Mouse (Mus musculus): ENCODE data around the gene Krtap4-6. TPM values are rescaled to one million over a fixed set of nuclear protein-coding genes. Genes with fewer than 3 reads are reported as not detected.
"Not testable (repeated sequence)": the region's sequence is repeated elsewhere in the genome, so short reads cannot be mapped to it uniquely, and the experiment has no call there.

Gene Krtap4-6
- polyA plus RNA-seq, 1 experiment from 2014 or later: not detected

DNA sequence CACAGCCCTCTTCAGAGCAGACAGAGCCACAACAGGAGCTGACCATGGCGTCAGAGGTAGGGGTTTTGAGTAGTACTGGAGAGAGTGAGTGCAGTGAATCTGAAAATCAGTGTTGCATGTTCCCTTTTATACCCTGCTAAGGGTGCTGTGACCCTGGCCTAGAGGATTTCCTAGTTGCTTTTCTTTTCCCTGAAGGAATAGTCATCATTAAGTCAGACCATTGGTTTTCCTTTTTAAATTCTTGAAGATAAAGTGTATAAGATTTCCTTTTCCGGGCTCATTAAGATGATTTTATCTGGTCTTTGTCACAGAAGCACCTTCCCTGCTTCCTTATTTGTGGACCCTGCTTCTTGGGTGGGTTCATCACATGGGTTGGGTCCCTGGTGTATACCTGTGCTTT lies 15.6 kb downstream of the Krtap4-6 start, which contains the start of gene Gm11555:
TSS of gene Gm11555 (minus strand) at position 101 of the 400 bp plus-strand sequence.
- Histone ChIP-seq H3K4me3 (ENCODE audit: control insufficient read depth in 1 of 2, insufficient read depth in 1 of 2, low read depth in 1 of 2, low read length in 2 of 2) (no peak within 1 kb of the TSS), H3K9ac (ENCODE audit: low read length) (no peak within 1 kb of the TSS), H3K27me3 (ENCODE audit: control insufficient read depth, insufficient read depth, low read length) (no peaks in the 10 kb centered on the region), H3K4me2 (ENCODE audit: low read length) (no peak within 1 kb of the TSS), H3K36me3 (ENCODE audit: control insufficient read depth, insufficient read depth, low read length) (no peaks in the 10 kb centered on the region), H3K4me1 (ENCODE audit: control insufficient read depth in 2 of 2, insufficient read depth in 2 of 2, low read length in 2 of 2) (no peaks in the 10 kb centered on the region), H3K9me3 (ENCODE audit: control insufficient read depth, low read length) (no peaks in the 10 kb centered on the region), H3K27ac (replicated peaks in 1 of 2; ENCODE audit: control insufficient read depth in 1 of 2, insufficient read depth in 1 of 2, low read depth in 2 of 2, low read length in 2 of 2) (no peak within 1 kb of the TSS)
- no peak for ATAC-seq (ENCODE audit: insufficient number of reproducible peaks, insufficient read depth, low FRiP score, low read depth)
- WGBS: 69% methylated on average over 2 of the region's 2 CpGs

DNA sequence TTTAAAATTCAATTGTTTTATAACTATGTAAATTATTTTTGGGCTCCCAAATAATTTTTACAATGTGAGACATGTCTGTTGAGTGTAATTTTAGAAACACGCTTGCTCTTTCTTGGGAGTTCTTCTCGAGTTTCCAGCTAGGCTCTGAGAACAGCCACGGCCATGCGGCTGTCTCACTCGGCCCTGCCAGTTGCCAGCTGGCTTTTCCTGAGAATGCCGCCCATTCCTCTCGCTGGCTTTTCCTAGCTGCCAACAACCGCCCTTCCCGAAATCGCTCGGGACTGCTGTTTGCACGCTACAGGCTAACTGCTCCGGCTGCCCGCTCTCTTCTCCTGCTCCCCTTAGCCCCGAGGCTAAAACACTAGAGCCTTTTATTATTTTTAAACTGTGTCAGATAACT lies 19.3 kb downstream of the Krtap4-6 start:
- ATAC-seq (ENCODE audit: insufficient number of reproducible peaks, insufficient read depth, low FRiP score, low read depth): no peak
- Histone ChIP-seq H3K4me2 (ENCODE audit: low read length) (no peak overlapping the region), H3K9ac (ENCODE audit: low read length) (no peak overlapping the region), H3K27ac (replicated peaks in 1 of 2; ENCODE audit: control insufficient read depth in 1 of 2, insufficient read depth in 1 of 2, low read depth in 2 of 2, low read length in 2 of 2) (no peak overlapping the region), H3K9me3 (ENCODE audit: control insufficient read depth, low read length) (no peaks in the 10 kb centered on the region), H3K36me3 (ENCODE audit: control insufficient read depth, insufficient read depth, low read length) (no peaks in the 10 kb centered on the region), H3K4me1 (ENCODE audit: control insufficient read depth in 2 of 2, insufficient read depth in 2 of 2, low read length in 2 of 2) (no peaks in the 10 kb centered on the region), H3K4me3 (ENCODE audit: control insufficient read depth in 1 of 2, insufficient read depth in 1 of 2, low read depth in 1 of 2, low read length in 2 of 2) (no peak overlapping the region), H3K27me3 (ENCODE audit: control insufficient read depth, insufficient read depth, low read length) (no peaks in the 10 kb centered on the region)
- 81% methylated on average over 15 of the region's 15 CpGs for WGBS

DNA sequence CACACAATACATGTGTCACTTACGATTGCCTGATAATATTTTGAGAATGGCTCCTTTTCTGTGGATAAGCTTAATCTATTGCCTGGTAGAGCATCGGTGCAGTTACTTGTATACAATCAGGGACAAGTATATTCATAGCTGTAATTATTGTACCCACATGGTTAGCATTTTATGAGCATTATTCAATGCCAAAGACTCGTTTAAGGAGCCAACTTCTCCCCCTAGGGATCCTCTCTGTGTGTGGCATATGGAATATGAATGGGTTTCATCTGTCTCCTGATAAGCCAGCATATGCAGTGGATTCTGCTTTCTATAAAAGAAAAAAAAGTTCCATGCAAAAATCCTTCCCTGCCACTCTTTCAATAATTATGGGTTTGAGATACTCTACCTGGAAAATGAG lies 21.4 kb downstream of the Krtap4-6 start:
- no peaks in the 10 kb centered on the region for H3K27me3 ChIP-seq (ENCODE audit: control insufficient read depth, insufficient read depth, low read length)
- H3K9ac ChIP-seq (ENCODE audit: low read length): no peak overlapping the region
- no peaks in the 10 kb centered on the region for H3K36me3 ChIP-seq (ENCODE audit: control insufficient read depth, insufficient read depth, low read length)
- no peak overlapping the region for H3K27ac ChIP-seq (replicated peaks in 1 of 2; ENCODE audit: control insufficient read depth in 1 of 2, insufficient read depth in 1 of 2, low read depth in 2 of 2, low read length in 2 of 2)
- 75% methylated on average over 3 of the region's 3 CpGs for WGBS
- no peaks in the 10 kb centered on the region for H3K9me3 ChIP-seq (ENCODE audit: control insufficient read depth, low read length)
- ATAC-seq (ENCODE audit: insufficient number of reproducible peaks, insufficient read depth, low FRiP score, low read depth): no peak
- no peak overlapping the region for H3K4me2 ChIP-seq (ENCODE audit: low read length)
- no peaks in the 10 kb centered on the region for H3K4me1 ChIP-seq (ENCODE audit: control insufficient read depth in 2 of 2, insufficient read depth in 2 of 2, low read length in 2 of 2)
- H3K4me3 ChIP-seq (ENCODE audit: control insufficient read depth in 1 of 2, insufficient read depth in 1 of 2, low read depth in 1 of 2, low read length in 2 of 2): no peak overlapping the region

DNA sequence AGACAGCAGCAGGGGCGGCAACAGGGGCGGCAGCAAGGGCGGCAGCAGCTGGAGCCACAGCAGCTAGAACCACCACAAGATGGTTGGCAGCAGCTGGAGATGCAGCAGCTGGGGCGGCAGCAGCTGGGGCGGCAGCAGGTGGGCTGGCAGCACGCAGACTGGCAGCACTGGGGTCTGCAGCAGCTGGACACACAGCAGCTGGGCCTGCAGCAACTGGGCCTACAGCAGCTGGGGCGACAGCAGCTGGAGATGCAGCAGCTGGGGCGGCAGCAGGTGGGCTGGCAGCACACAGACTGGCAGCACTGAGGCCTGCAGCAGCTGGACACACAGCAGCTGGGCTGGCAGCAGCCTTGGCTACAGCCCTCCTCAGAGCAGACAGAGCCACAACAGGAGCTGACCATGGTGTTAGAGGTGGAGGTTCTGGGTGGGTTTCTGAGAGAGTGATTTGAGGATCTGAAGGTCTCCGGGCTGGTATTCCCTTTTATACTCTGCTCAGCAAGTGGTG lies 22.1 kb downstream of the Krtap4-6 start, which contains the start of gene Krtap4-7:
TSS of gene Krtap4-7 (minus strand) at position 455 of the 505 bp plus-strand sequence.
- H3K9ac ChIP-seq (ENCODE audit: low read length); H3K4me2 ChIP-seq (ENCODE audit: low read length); H3K4me3 ChIP-seq (ENCODE audit: control insufficient read depth in 1 of 2, insufficient read depth in 1 of 2, low read depth in 1 of 2, low read length in 2 of 2); H3K36me3 ChIP-seq (ENCODE audit: control insufficient read depth, insufficient read depth, low read length); H3K27me3 ChIP-seq (ENCODE audit: control insufficient read depth, insufficient read depth, low read length); H3K4me1 ChIP-seq (ENCODE audit: control insufficient read depth in 2 of 2, insufficient read depth in 2 of 2, low read length in 2 of 2); H3K9me3 ChIP-seq (ENCODE audit: control insufficient read depth, low read length); H3K27ac ChIP-seq (replicated peaks in 1 of 2; ENCODE audit: control insufficient read depth in 1 of 2, insufficient read depth in 1 of 2, low read depth in 2 of 2, low read length in 2 of 2); ATAC-seq (ENCODE audit: insufficient number of reproducible peaks, insufficient read depth, low FRiP score, low read depth): not testable (repeated sequence)
- 79% methylated on average over 9 of the region's 9 CpGs for WGBS

DNA sequence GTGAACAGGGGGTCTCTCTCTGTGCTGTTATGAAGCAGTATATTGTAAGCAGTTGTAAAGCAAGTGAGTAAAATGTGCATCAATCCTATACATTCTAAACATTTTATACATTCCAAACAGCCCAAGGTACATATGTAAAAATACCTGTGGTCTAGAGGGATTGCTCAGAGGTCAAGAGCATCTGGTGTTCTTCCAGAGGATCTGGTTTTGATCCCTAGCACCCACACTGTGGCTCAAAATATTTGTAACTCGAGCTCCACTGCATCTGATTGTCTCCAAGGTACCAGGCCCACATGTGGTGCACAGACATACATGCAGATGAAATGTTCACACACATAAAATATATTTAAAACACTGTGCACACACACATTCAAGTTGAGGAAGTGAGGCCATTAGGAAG lies 24.8 kb downstream of the Krtap4-6 start:
- no peaks in the 10 kb centered on the region for H3K27me3 ChIP-seq (ENCODE audit: control insufficient read depth, insufficient read depth, low read length)
- no peaks in the 10 kb centered on the region for H3K4me1 ChIP-seq (ENCODE audit: control insufficient read depth in 2 of 2, insufficient read depth in 2 of 2, low read length in 2 of 2)
- no peaks in the 10 kb centered on the region for H3K36me3 ChIP-seq (ENCODE audit: control insufficient read depth, insufficient read depth, low read length)
- H3K4me3 ChIP-seq (ENCODE audit: control insufficient read depth in 1 of 2, insufficient read depth in 1 of 2, low read depth in 1 of 2, low read length in 2 of 2): no peak overlapping the region
- H3K9ac ChIP-seq (ENCODE audit: low read length): no peak overlapping the region
- H3K4me2 ChIP-seq (ENCODE audit: low read length): no peak overlapping the region
- H3K9me3 ChIP-seq (ENCODE audit: control insufficient read depth, low read length): no peaks in the 10 kb centered on the region
- ATAC-seq (ENCODE audit: insufficient number of reproducible peaks, insufficient read depth, low FRiP score, low read depth): no peak
- 31% methylated on average over 1 of the region's 1 CpGs for WGBS
- no peak overlapping the region for H3K27ac ChIP-seq (replicated peaks in 1 of 2; ENCODE audit: control insufficient read depth in 1 of 2, insufficient read depth in 1 of 2, low read depth in 2 of 2, low read length in 2 of 2)

DNA sequence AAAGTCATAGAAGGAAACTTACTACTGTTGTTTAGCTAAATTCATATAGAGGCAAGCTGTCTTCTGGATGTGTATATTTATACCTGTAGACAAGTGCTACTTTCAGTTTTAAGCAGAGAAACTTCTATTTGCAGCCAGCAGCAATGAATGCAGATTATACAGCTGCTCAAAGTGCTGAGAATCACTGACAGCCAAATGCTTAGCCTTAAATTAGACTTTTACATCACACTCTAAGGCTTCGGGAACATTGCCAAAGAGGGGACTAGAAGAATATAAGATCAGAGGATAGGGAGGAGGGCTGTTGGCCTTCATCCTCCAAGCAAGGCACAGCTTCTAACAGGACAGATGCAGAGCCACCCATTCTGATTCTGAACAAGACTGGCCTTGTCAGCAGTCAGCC lies 28.7 kb downstream of the Krtap4-6 start:
- Histone ChIP-seq H3K27ac (replicated peaks in 1 of 2; ENCODE audit: control insufficient read depth in 1 of 2, insufficient read depth in 1 of 2, low read depth in 2 of 2, low read length in 2 of 2) (no peak overlapping the region), H3K36me3 (ENCODE audit: control insufficient read depth, insufficient read depth, low read length) (no peaks in the 10 kb centered on the region), H3K27me3 (ENCODE audit: control insufficient read depth, insufficient read depth, low read length) (no peaks in the 10 kb centered on the region), H3K4me3 (ENCODE audit: control insufficient read depth in 1 of 2, insufficient read depth in 1 of 2, low read depth in 1 of 2, low read length in 2 of 2) (no peak overlapping the region), H3K4me2 (ENCODE audit: low read length) (no peak overlapping the region), H3K9ac (ENCODE audit: low read length) (no peak overlapping the region), H3K9me3 (ENCODE audit: control insufficient read depth, low read length) (no peaks in the 10 kb centered on the region), H3K4me1 (ENCODE audit: control insufficient read depth in 2 of 2, insufficient read depth in 2 of 2, low read length in 2 of 2) (no peaks in the 10 kb centered on the region)
- 44% methylated on average over 1 of the region's 1 CpGs for WGBS
- no peak for ATAC-seq (ENCODE audit: insufficient number of reproducible peaks, insufficient read depth, low FRiP score, low read depth)

DNA sequence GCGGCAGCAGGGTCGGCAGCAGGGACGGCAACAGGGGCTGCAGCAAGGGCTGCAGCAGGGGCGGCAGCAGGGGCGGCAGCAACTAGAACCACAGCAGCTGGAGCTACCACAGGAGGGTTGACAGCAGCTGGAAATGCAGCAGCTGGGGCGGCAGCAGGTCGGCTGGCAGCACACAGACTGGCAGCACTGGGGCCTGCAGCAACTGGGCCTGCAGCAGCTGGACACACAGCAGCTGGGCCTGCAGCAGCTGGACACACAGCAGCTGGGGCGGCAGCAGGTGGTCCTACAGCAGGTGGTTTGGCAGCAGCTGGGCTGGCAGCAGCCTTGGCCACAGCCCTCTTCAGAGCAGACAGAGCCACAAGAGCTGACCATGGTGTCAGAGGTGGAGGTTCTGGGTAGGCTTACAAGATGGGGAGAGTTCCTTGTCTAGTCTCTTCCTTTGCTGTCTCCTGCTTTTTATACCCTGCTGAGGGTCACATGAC lies 31.1 kb downstream of the Krtap4-6 start, which contains the start of gene Krtap4-2:
TSS of gene Krtap4-2 (minus strand) at position 432 of the 482 bp plus-strand sequence.
- Histone ChIP-seq H3K27me3 (ENCODE audit: control insufficient read depth, insufficient read depth, low read length) (no peaks in the 10 kb centered on the region), H3K4me3 (ENCODE audit: control insufficient read depth in 1 of 2, insufficient read depth in 1 of 2, low read depth in 1 of 2, low read length in 2 of 2) (no peak within 1 kb of the TSS), H3K4me2 (ENCODE audit: low read length) (no peak within 1 kb of the TSS), H3K9ac (ENCODE audit: low read length) (no peak within 1 kb of the TSS), H3K4me1 (ENCODE audit: control insufficient read depth in 2 of 2, insufficient read depth in 2 of 2, low read length in 2 of 2) (no peaks in the 10 kb centered on the region), H3K9me3 (ENCODE audit: control insufficient read depth, low read length) (no peaks in the 10 kb centered on the region), H3K36me3 (ENCODE audit: control insufficient read depth, insufficient read depth, low read length) (no peaks in the 10 kb centered on the region), H3K27ac (replicated peaks in 1 of 2; ENCODE audit: control insufficient read depth in 1 of 2, insufficient read depth in 1 of 2, low read depth in 2 of 2, low read length in 2 of 2) (no peak within 1 kb of the TSS)
- ATAC-seq (ENCODE audit: insufficient number of reproducible peaks, insufficient read depth, low FRiP score, low read depth): no peak
- WGBS: 30% methylated on average over 8 of the region's 8 CpGs

DNA sequence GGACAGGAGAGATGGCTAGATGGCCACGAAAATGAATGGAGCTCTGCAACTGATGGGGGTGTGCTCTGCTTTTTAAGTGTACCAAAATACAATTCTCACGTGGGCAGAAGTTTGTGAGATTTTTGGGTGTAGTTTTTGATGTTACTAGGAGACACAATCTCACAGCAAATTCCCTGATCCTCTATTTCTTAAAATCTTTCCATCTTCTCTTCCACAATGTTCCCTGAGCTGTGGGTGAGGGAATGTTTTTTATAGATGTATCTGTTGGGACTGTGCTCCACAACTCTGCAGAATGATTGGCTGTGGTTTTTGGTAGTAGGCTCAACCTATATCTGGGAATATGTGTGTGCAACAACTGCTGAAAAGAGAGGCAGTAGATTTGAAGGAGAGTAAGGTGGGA lies 32.5 kb downstream of the Krtap4-6 start:
- Histone ChIP-seq H3K4me2 (ENCODE audit: low read length) (no peak overlapping the region), H3K27ac (replicated peaks in 1 of 2; ENCODE audit: control insufficient read depth in 1 of 2, insufficient read depth in 1 of 2, low read depth in 2 of 2, low read length in 2 of 2) (no peak overlapping the region), H3K4me1 (ENCODE audit: control insufficient read depth in 2 of 2, insufficient read depth in 2 of 2, low read length in 2 of 2) (no peaks in the 10 kb centered on the region), H3K4me3 (ENCODE audit: control insufficient read depth in 1 of 2, insufficient read depth in 1 of 2, low read depth in 1 of 2, low read length in 2 of 2) (no peak overlapping the region), H3K27me3 (ENCODE audit: control insufficient read depth, insufficient read depth, low read length) (no peaks in the 10 kb centered on the region), H3K9ac (ENCODE audit: low read length) (no peak overlapping the region), H3K36me3 (ENCODE audit: control insufficient read depth, insufficient read depth, low read length) (no peaks in the 10 kb centered on the region), H3K9me3 (ENCODE audit: control insufficient read depth, low read length) (no peaks in the 10 kb centered on the region)
- WGBS: 73% methylated on average over 2 of the region's 2 CpGs
- no peak for ATAC-seq (ENCODE audit: insufficient number of reproducible peaks, insufficient read depth, low FRiP score, low read depth)
